In genomic region chr9:60286390-60286789, GRCm38 (mm10) we compare ENCODE assay signal across 22 mouse cellular contexts.
DNase-seq lines count a peak whose midpoint lies in the region; ATAC-seq and TF ChIP-seq lines count a peak whose summit lies in the region.
"Had no signal": no experiment of that assay in that cellular context is flagged by ENCODE, and none has a peak within 500 bp of the region (broad histone marks: within the 10 kb centered on the region; RNA-seq: fewer than 3 reads in every experiment).

No protein-coding gene starts in this region.

- H3K27me3 ChIP-seq in liver, embryonic 14.5 days (ENCODE audit: control insufficient read depth, insufficient read depth, low read length): no peaks in the 10 kb centered on the region
- no peaks in the 10 kb centered on the region for H3K27me3 ChIP-seq in liver, embryonic 11.5 days (replicated peaks; ENCODE audit: control insufficient read depth, insufficient read depth, low read length)
- H3K27me3 ChIP-seq in liver, embryonic 16.5 days (ENCODE audit: control insufficient read depth, insufficient read depth, low read depth, low read length): no peaks in the 10 kb centered on the region
- H3K27me3 ChIP-seq in liver, postnatal 0 days (ENCODE audit: insufficient read depth, low read length): no peaks in the 10 kb centered on the region
- no peaks in the 10 kb centered on the region for H3K27me3 ChIP-seq in CH12.LX (replicated peaks)
- H3K27me3 ChIP-seq in stomach, postnatal 0 days (ENCODE audit: control insufficient read depth, insufficient read depth, low read length): no peaks in the 10 kb centered on the region
- H3K27me3 ChIP-seq in midbrain, embryonic 10.5 days (ENCODE audit: low read depth, poor library complexity, severe bottlenecking): peaks cover 5% of the 10 kb centered on the region; the same call in 1 of the 2 replicates
- H3K27me3 ChIP-seq: embryonic facial prominence, embryonic 12.5 days; forebrain, embryonic 13.5 days; forebrain, embryonic 15.5 days; Patski had no signal

- no peak for DNase-seq in liver, embryonic 14.5 days (ENCODE audit: low read depth in 3 of 3, low spot score in 3 of 3)
- DNase-seq in liver, embryonic 11.5 days (ENCODE audit: low spot score): no peak
- DNase-seq in liver, postnatal 0 days: no peak
- DNase-seq in CH12.LX (ENCODE audit: extremely low read depth): peak; percentile 49
- no peak for DNase-seq in stomach, postnatal 0 days (ENCODE audit: low spot score)
- DNase-seq in midbrain, embryonic 10.5 days (ENCODE audit: low spot score): no peak
- DNase-seq: adrenal gland, adult 8-10 months; adrenal gland, postnatal 14 days; adrenal gland, postnatal 36 days; cerebellum, adult 11-12 months; cerebellum, adult 2 months; cerebellum, adult 9-10 months; cerebellum, postnatal 10 days; cerebellum, postnatal 25 days had no signal

- no peaks in the 10 kb centered on the region for H3K36me3 ChIP-seq in liver, embryonic 14.5 days (replicated peaks; ENCODE audit: control insufficient read depth, insufficient read depth, low read depth)
- no peaks in the 10 kb centered on the region for H3K36me3 ChIP-seq in liver, embryonic 11.5 days (ENCODE audit: control insufficient read depth, insufficient read depth, low read length)
- H3K36me3 ChIP-seq in liver, embryonic 16.5 days (ENCODE audit: control insufficient read depth, insufficient read depth): no peaks in the 10 kb centered on the region
- no peaks in the 10 kb centered on the region for H3K36me3 ChIP-seq in liver, postnatal 0 days (replicated peaks; ENCODE audit: insufficient read depth, low read length)
- H3K36me3 ChIP-seq in CH12.LX (replicated peaks in 1 of 2; ENCODE audit: control insufficient read depth in 1 of 2, insufficient read depth in 1 of 2, low read length in 1 of 2): no peaks in the 10 kb centered on the region
- H3K36me3 ChIP-seq in stomach, postnatal 0 days (ENCODE audit: control insufficient read depth, insufficient read depth, low read length): no peaks in the 10 kb centered on the region
- H3K36me3 ChIP-seq in midbrain, embryonic 10.5 days: no peaks in the 10 kb centered on the region
- H3K36me3 ChIP-seq: embryonic facial prominence, embryonic 10.5 days; embryonic facial prominence, embryonic 12.5 days; forebrain, embryonic 15.5 days; G1E had no signal

- TF ChIP-seq RAD21 in CH12.LX (IDR thresholded peaks at IDR 0.05; ENCODE audit: low read depth, low read length): no peak

- no peaks in the 10 kb centered on the region for H3K79me2 ChIP-seq in CH12.LX (replicated peaks; ENCODE audit: control insufficient read depth, extremely low read depth, insufficient read depth, poor library complexity, severe bottlenecking)

- H3K4me3 ChIP-seq in liver, embryonic 14.5 days (ENCODE audit: insufficient read depth in 1 of 2, low read depth in 2 of 2, low read length in 2 of 2): no peak overlapping the region
- H3K4me3 ChIP-seq in liver, embryonic 11.5 days (ENCODE audit: low read depth, low read length): no peak overlapping the region
- no peak overlapping the region for H3K4me3 ChIP-seq in liver, embryonic 16.5 days (ENCODE audit: low read depth, low read length)
- no peak overlapping the region for H3K4me3 ChIP-seq in liver, postnatal 0 days (ENCODE audit: low read depth, low read length)
- no peak overlapping the region for H3K4me3 ChIP-seq in CH12.LX (replicated peaks in 1 of 3; ENCODE audit: low read depth in 2 of 3, low read length in 2 of 3, poor library complexity in 1 of 3)
- H3K4me3 ChIP-seq in stomach, postnatal 0 days (ENCODE audit: low read depth, low read length): no peak overlapping the region
- H3K4me3 ChIP-seq in midbrain, embryonic 10.5 days: no peak overlapping the region
- H3K4me3 ChIP-seq: embryonic facial prominence, embryonic 10.5 days; embryonic facial prominence, embryonic 12.5 days; forebrain, embryonic 13.5 days; forebrain, embryonic 15.5 days had no signal

- peaks cover 1 to 3% of the 10 kb centered on the region in 2 experiments; a peak in 3 of 4 replicates for H3K4me1 ChIP-seq in liver, embryonic 14.5 days (replicated peaks; ENCODE audit: control insufficient read depth in 2 of 2, insufficient read depth in 2 of 2, low read length in 1 of 2)
- H3K4me1 ChIP-seq in liver, embryonic 11.5 days (replicated peaks; ENCODE audit: control insufficient read depth, insufficient read depth, low read length): peaks cover 2% of the 10 kb centered on the region; the same call in 1 of the 2 replicates
- H3K4me1 ChIP-seq in liver, embryonic 16.5 days (ENCODE audit: control insufficient read depth, low read depth, low read length): peaks cover 3% of the 10 kb centered on the region; the same call in 1 of the 2 replicates
- no peaks in the 10 kb centered on the region for H3K4me1 ChIP-seq in liver, postnatal 0 days (ENCODE audit: insufficient read depth)
- peaks cover 0 to 37% of the 10 kb centered on the region in 2 experiments; a peak in 2 of 4 replicates for H3K4me1 ChIP-seq in CH12.LX (ENCODE audit: control insufficient read depth in 1 of 2, insufficient read depth in 2 of 2)
- no peaks in the 10 kb centered on the region for H3K4me1 ChIP-seq in stomach, postnatal 0 days (replicated peaks; ENCODE audit: control insufficient read depth, insufficient read depth)
- peaks cover 30% of the 10 kb centered on the region for H3K4me1 ChIP-seq in midbrain, embryonic 10.5 days
- H3K4me1 ChIP-seq: embryonic facial prominence, embryonic 12.5 days had no signal

- H3K4me2 ChIP-seq in liver, embryonic 14.5 days (ENCODE audit: low read depth): no peak overlapping the region
- H3K4me2 ChIP-seq in liver, embryonic 11.5 days: no peak overlapping the region
- no peak overlapping the region for H3K4me2 ChIP-seq in liver, embryonic 16.5 days (ENCODE audit: low read depth, low read length)
- H3K4me2 ChIP-seq in liver, postnatal 0 days (ENCODE audit: low read depth, low read length): no peak overlapping the region
- no peak overlapping the region for H3K4me2 ChIP-seq in CH12.LX (ENCODE audit: insufficient read depth, low read depth, poor library complexity, severe bottlenecking)
- H3K4me2 ChIP-seq in stomach, postnatal 0 days (replicated peaks; ENCODE audit: low read depth): no peak overlapping the region
- H3K4me2 ChIP-seq: embryonic facial prominence, embryonic 12.5 days; forebrain, embryonic 13.5 days; forebrain, embryonic 15.5 days had no signal

- TF ChIP-seq EP300 in liver, embryonic 14.5 days (IDR thresholded peaks at IDR 0.05; ENCODE audit: low read depth): no peak
- TF ChIP-seq EP300 in liver, postnatal 0 days (IDR thresholded peaks at IDR 0.05; ENCODE audit: low read depth): no peak
- TF ChIP-seq EP300 in CH12.LX (IDR thresholded peaks at IDR 0.05; ENCODE audit: low read length): peak; percentile 65; the same call in 1 of the 2 replicates
- no peak for TF ChIP-seq EP300 in stomach, postnatal 0 days (optimal IDR thresholded peaks at IDR 0.05)

- dilution Hi-C loops in CH12.LX (cut with MboI; ENCODE audit: extremely low pct_ligation_motif_present, extremely low pct_unique_long_range_greater_than_20kb, low sequenced_read_pairs): no loop called here

- no peak overlapping the region for H3K27ac ChIP-seq in liver, embryonic 14.5 days
- no peak overlapping the region for H3K27ac ChIP-seq in liver, embryonic 11.5 days (ENCODE audit: low read depth, low read length)
- H3K27ac ChIP-seq in liver, embryonic 16.5 days (ENCODE audit: low read length): no peak overlapping the region
- no peak overlapping the region for H3K27ac ChIP-seq in liver, postnatal 0 days (ENCODE audit: low read depth)
- H3K27ac ChIP-seq in CH12.LX (ENCODE audit: insufficient read depth, low read depth): no peak overlapping the region
- no peak overlapping the region for H3K27ac ChIP-seq in stomach, postnatal 0 days (replicated peaks)
- H3K27ac ChIP-seq in midbrain, embryonic 10.5 days (replicated peaks): no peak overlapping the region
- H3K27ac ChIP-seq: embryonic facial prominence, embryonic 10.5 days; embryonic facial prominence, embryonic 12.5 days; forebrain, embryonic 15.5 days had no signal

- in situ Hi-C loops in CH12.LX (cut with MboI; ENCODE audit: low pct_ligation_motif_present, low pct_unique_long_range_greater_than_20kb, low sequenced_read_pairs): no loop called here

- TF ChIP-seq POLR2A in CH12.LX (IDR thresholded peaks at IDR 0.05; ENCODE audit: low read depth, low read length): no peak

- no peaks in the 10 kb centered on the region for H3K9me3 ChIP-seq in liver, embryonic 14.5 days (ENCODE audit: control insufficient read depth, low read length)
- no peaks in the 10 kb centered on the region for H3K9me3 ChIP-seq in liver, embryonic 11.5 days (ENCODE audit: control insufficient read depth, low read length)
- H3K9me3 ChIP-seq in liver, embryonic 16.5 days (replicated peaks; ENCODE audit: control insufficient read depth, low read length): no peaks in the 10 kb centered on the region
- H3K9me3 ChIP-seq in liver, postnatal 0 days (ENCODE audit: low read length): no peaks in the 10 kb centered on the region
- H3K9me3 ChIP-seq in CH12.LX (replicated peaks; ENCODE audit: low read length): peaks cover 2% of the 10 kb centered on the region
- H3K9me3 ChIP-seq in stomach, postnatal 0 days (ENCODE audit: control insufficient read depth, low read length): no peaks in the 10 kb centered on the region
- H3K9me3 ChIP-seq in midbrain, embryonic 10.5 days (replicated peaks): no peaks in the 10 kb centered on the region
- H3K9me3 ChIP-seq: embryonic facial prominence, embryonic 10.5 days; embryonic facial prominence, embryonic 12.5 days; forebrain, embryonic 13.5 days; forebrain, embryonic 15.5 days; G1E had no signal

- no peak overlapping the region for H3K9ac ChIP-seq in liver, embryonic 14.5 days (replicated peaks)
- H3K9ac ChIP-seq in liver, embryonic 11.5 days (ENCODE audit: low read depth, low read length): no peak overlapping the region
- no peak overlapping the region for H3K9ac ChIP-seq in liver, embryonic 16.5 days (ENCODE audit: low read depth, low read length)
- no peak overlapping the region for H3K9ac ChIP-seq in liver, postnatal 0 days (replicated peaks)
- no peak overlapping the region for H3K9ac ChIP-seq in CH12.LX (ENCODE audit: insufficient read depth, low read depth)
- H3K9ac ChIP-seq in stomach, postnatal 0 days (ENCODE audit: low read length): no peak overlapping the region
- H3K9ac ChIP-seq: embryonic facial prominence, embryonic 12.5 days; forebrain, embryonic 13.5 days; forebrain, embryonic 15.5 days had no signal

- no peak for TF ChIP-seq CTCF in liver, embryonic 14.5 days (IDR thresholded peaks at IDR 0.05; ENCODE audit: low read depth)
- no peak for TF ChIP-seq CTCF in liver, postnatal 0 days (IDR thresholded peaks at IDR 0.05; ENCODE audit: low read depth)
- TF ChIP-seq CTCF in CH12.LX (conservative IDR thresholded peaks at IDR 0.05 in 1 of 2, IDR thresholded peaks at IDR 0.05 in 1 of 2; ENCODE audit: low read depth in 2 of 2, low read length in 2 of 2): no peak
- TF ChIP-seq CTCF in stomach, postnatal 0 days (IDR thresholded peaks at IDR 0.05; ENCODE audit: low read depth): no peak

- WGBS in liver, embryonic 14.5 days (ENCODE audit: insufficient replicate concordance): 61% methylated on average over 3 of the region's 3 CpGs
- WGBS in liver, embryonic 11.5 days: 93% methylated on average over 3 of the region's 3 CpGs
- WGBS in liver, embryonic 16.5 days (ENCODE audit: insufficient replicate concordance): 75% methylated on average over 3 of the region's 3 CpGs
- WGBS in liver, postnatal 0 days (ENCODE audit: insufficient replicate concordance): 93% methylated on average over 3 of the region's 3 CpGs
- 81% methylated on average over 3 of the region's 3 CpGs for WGBS in stomach, postnatal 0 days
- 87% methylated on average over 3 of the region's 3 CpGs for WGBS in midbrain, embryonic 10.5 days

- ATAC-seq in liver, embryonic 14.5 days (ENCODE audit: insufficient read depth): 0 out of 2 replicates have a peak, but pooled peaks have one; percentile 18
- ATAC-seq in liver, embryonic 11.5 days (replicated peaks; ENCODE audit: low FRiP score): no peak
- ATAC-seq in liver, embryonic 16.5 days (ENCODE audit: low read depth): peak; percentile 61; the same call in 1 of the 2 replicates
- ATAC-seq in liver, postnatal 0 days: no peak
- ATAC-seq in stomach, postnatal 0 days (ENCODE audit: low FRiP score, low TSS enrichment): 0 out of 2 replicates have a peak, but pooled peaks have one; percentile 2
- ATAC-seq: activated CD4-positive, CD25-positive, alpha-beta regulatory T cell, adult 4 months; forebrain, embryonic 13.5 days; forebrain, embryonic 15.5 days; Patski had no signal

Comparison
In these comparisons a context has a peak if more than half of its experiments do, and no peak if none do; other contexts are left out.
1. ATAC-seq: peak in liver, embryonic 14.5 days (single experiment), liver, embryonic 16.5 days (single experiment) and stomach, postnatal 0 days (single experiment); none in liver, embryonic 11.5 days (single experiment) and liver, postnatal 0 days (single experiment).